Mouse (Mus musculus) C2C12 (cell line): ENCODE results near the gene Speg.

Source experiments
- CTCF ChIP-seq: IDR thresholded peaks from one replicate; pipeline ENCODE4 v1.5.1; 2011; ENCODE audit not compliant: control insufficient read depth, insufficient read depth, insufficient read length
- MAX ChIP-seq: IDR thresholded peaks from one replicate; pipeline ENCODE4 v1.6.1; 2011; ENCODE audit warnings: mild to moderate bottlenecking, control low read depth
- MYOD1 ChIP-seq: IDR thresholded peaks from one replicate; pipeline ENCODE4 v1.6.1; 2011; ENCODE audit warnings: low read depth; ENCODE audit not compliant: control insufficient read depth, insufficient read length
- MYOG ChIP-seq: IDR thresholded peaks from one replicate; pipeline ENCODE4 v1.6.1; 2011; ENCODE audit not compliant: control insufficient read depth, insufficient read length; ENCODE audit errors: extremely low read depth
- USF1 ChIP-seq: IDR thresholded peaks from one replicate; pipeline ENCODE4 v1.6.1; 2011; ENCODE audit warnings: low read depth, mild to moderate bottlenecking, control low read depth, moderate library complexity

DNA sequence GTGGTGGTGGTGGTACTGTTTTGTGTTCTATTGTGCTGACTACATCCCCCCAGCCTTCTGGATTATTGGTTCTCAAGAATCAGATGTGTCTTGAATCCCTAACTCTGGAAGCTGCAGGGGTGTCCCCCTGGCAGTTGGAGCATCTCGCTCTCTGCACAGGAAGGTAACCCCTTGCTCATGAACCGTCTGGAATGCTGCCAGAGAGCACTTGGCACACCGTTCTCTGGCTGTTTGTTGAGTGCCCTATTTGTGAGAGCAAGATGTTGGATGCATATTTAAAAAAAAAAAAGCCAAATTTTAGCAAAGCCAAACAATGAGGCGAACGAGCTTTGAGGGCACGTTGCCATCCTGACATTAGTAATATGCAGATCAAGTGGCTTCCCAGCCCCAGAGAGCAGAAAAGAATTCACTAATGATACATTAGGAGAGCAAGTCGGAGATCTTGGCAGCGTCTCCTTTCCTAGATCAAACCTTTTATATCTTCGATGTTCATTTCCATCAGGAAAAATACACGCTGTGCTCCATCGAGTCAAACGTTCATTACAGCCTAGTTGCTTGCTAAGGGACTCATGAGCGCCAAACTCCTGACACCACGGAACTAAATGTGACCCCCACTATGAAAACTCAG lies 9.5 kb upstream of the Speg start:
- TF ChIP-seq MYOG, result no peak
- TF ChIP-seq CTCF, result no peak
- TF ChIP-seq MAX, result no peak
- no peak for TF ChIP-seq MYOD1
- TF ChIP-seq USF1, result no peak
